Mouse (Mus musculus) cortical plate, adult 2 months (tissue): ENCODE measurements around the gene Sik2. TPM values are rescaled to one million over a fixed set of nuclear protein-coding genes. Genes with fewer than 3 reads are reported as not detected.

ENCODE experiments used
- H3K27ac ChIP-seq: fragments of 200-500 bp; 2 replicates; pipeline ENCODE4 v1.5.1; 2012; ENCODE audit warnings: low read length, control low read depth, inconsistent platforms; ENCODE audit not compliant: insufficient read depth
- H3K4me1 ChIP-seq: fragments of 200-500 bp; 2 replicates; pipeline ENCODE4 v1.6.1; 2011; ENCODE audit warnings: low read length; ENCODE audit not compliant: control insufficient read depth, insufficient read depth
- H3K4me3 ChIP-seq: fragments of 200-500 bp; 2 replicates; pipeline ENCODE4 v1.5.1; 2011; ENCODE audit warnings: mild to moderate bottlenecking, low read length, control low read depth; ENCODE audit not compliant: insufficient read depth
- CTCF ChIP-seq: fragments of 200-500 bp; IDR thresholded peaks from 2 replicates; pipeline ENCODE4 v1.5.1; 2011; ENCODE audit warnings: mild to moderate bottlenecking, control low read depth, low read length; ENCODE audit not compliant: insufficient read depth; ENCODE audit errors: extremely low read depth
- POLR2A ChIP-seq: fragments of 200-500 bp; IDR thresholded peaks from 2 replicates; pipeline ENCODE4 v1.6.1; 2011; ENCODE audit warnings: mild to moderate bottlenecking, low read length, control low read depth; ENCODE audit not compliant: insufficient read depth; ENCODE audit errors: extremely low read depth
- polyA plus RNA-seq: library from polyadenylated mRNA; depleted of rRNA; stranded (reverse); fragments of >200 nt; gene quantifications from 2 replicates; pipeline ENCODE4 v1.2.3, GENCODE M21; 2012

The Sik2 gene
- polyA plus RNA-seq, 1 experiment = 21.6 TPM

DNA sequence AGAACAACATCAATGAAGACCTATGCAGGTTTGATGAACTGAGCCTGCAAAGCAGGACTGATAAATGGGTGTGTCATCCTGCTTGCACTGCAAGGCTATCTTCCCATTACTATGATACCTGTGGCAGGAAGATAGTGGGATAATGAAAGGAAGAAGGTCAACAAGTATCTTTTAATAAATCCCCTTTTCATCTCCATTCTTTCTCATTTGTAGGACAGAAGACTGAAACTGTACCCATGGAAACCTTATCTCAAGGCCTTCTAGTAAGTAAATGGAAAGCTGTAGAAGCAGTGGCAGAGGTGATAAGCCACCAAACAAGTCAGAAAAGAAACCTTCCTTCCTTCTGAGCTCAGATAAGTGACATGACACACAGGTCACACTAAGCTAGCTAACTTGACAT, 84.4 kb downstream of the Sik2 start:
- H3K4me1 ChIP-seq = no peaks in the 10 kb centered on the region
- H3K27ac ChIP-seq = no peak overlapping the region
- TF ChIP-seq CTCF = no peak
- TF ChIP-seq POLR2A = no peak
- no peak overlapping the region for H3K4me3 ChIP-seq

DNA sequence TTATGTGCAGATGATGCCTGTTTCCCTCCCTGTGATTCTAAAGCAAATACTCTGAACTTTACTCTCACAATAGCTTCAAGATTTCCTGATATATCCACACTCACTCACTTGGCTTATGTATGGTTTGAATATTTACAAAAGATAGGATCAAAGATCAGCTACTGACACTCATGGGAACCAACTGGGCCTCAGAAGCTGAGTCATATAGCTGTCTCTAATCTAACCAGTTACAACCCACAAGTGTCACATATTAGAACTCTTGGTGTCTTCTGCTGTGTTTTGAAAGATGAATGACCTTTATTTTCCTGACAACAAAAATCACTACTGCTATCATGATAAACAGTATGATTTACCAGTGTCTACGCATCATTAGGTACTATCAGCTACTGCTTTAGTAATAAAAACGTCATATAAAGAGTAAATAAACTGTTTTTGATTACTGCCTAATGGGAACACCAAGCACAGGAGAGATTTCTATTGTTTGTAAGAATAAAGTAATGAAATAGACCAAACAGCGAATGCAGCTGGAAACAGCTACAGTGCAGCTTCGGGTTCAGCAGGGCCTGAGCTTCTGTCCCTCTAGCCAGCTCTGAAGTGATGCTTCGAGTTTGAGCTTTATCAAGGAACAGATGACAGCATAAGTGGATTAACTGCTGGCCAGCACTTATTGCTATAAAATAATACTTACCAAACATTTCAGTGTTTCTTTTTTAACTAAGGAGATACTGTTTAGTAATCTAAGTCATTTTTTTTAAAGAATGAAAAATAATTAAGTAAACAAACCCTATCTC, 86.3 kb downstream of the Sik2 start:
- Histone ChIP-seq H3K4me1 (no peaks in the 10 kb centered on the region), H3K4me3 (no peak overlapping the region), H3K27ac (no peak overlapping the region)
- no peak for TF ChIP-seq POLR2A
- TF ChIP-seq CTCF = no peak

DNA sequence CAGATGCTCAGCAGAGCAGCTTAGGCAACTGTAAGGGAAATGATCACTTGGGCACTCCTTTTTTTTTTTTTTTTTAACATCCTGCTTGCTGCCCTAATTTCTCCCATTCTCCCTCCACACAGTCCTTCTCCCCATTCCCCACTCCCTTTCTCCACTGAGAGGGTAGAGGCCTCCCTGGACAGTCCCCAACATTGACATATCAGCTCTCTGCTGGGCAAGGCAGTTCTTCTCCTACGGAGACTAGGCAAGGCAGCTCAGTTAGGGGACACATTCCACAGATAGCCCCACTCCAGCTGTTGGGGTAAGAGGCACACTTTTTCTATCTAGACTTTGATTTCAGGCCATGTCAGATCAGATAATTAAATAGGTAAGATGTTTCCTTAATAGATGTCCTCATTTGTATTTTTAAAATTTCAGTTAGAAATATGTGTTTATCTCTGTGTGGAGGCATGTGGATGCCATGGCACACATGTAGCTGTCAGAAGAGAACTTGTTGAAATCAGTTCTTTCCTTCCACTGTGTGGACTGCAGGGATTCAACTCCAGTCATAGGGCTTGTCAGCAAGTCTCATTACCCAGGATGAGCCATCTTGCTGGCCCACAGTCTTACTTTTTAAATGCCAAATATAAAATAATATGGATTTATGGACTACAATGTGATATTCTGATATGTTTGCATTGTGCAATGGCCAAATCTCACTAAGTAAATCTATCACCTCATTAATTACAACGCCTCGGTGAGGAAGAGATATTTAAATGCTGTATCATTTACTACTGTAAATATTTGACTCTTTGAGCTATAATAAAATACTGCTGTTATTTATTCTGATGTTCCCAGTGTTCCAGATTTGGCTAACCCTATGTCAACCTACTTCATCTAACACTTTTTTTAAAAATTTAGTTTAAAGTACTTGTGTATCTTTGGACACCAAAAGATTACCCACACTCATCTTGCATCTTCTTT, 87.7 kb downstream of the Sik2 start:
- peaks cover 2% of the 10 kb centered on the region; the same call in 1 of the 2 replicates for H3K4me1 ChIP-seq
- H3K4me3 ChIP-seq = no peak overlapping the region
- H3K27ac ChIP-seq = no peak overlapping the region
- TF ChIP-seq CTCF = no peak
- TF ChIP-seq POLR2A = no peak

DNA sequence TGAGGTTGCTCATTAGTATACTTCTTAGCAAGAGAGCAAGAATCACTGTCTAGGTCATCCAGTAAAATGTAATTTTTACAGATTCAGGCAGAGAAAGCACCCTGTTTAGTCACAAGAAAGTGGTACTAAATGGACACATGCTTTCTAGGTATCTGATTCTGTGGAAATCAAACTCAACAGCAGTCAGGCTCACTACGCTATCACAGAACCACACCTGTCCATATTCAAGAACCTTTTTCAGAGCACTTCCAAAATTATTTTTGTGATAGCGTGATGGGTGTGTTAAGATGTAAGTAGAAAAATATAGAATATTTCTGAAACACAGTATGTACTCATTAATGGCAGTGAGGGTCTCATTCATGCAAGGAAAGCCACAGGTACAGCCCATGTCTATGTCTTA, 89.3 kb downstream of the Sik2 start:
- Histone ChIP-seq H3K4me1 (peaks cover 2% of the 10 kb centered on the region; the same call in 1 of the 2 replicates), H3K27ac (no peak overlapping the region), H3K4me3 (no peak overlapping the region)
- TF ChIP-seq POLR2A = no peak
- no peak for TF ChIP-seq CTCF

DNA sequence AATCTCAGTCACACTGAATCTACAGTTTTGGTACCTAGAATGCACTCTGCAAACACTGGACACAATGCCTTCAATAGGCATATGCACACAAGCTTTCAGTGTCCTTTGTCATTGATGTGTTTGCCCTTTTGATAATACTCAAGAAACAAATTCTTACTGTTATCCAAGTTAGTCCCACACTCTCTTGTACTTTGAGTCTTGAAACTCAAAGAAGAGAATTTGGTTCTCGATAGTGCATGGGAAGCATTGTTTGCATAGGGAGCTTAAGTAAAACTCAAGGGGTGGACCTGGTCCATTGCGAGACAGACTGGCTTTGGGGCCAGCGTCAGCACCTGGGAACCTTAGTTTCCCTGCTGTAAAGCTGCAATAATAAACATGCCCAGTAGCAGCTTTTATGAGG, 90.7 kb downstream of the Sik2 start:
- H3K4me1 ChIP-seq = peaks cover 2% of the 10 kb centered on the region; the same call in 1 of the 2 replicates
- H3K27ac ChIP-seq = no peak overlapping the region
- TF ChIP-seq CTCF (no peak), POLR2A (no peak)
- no peak overlapping the region for H3K4me3 ChIP-seq

DNA sequence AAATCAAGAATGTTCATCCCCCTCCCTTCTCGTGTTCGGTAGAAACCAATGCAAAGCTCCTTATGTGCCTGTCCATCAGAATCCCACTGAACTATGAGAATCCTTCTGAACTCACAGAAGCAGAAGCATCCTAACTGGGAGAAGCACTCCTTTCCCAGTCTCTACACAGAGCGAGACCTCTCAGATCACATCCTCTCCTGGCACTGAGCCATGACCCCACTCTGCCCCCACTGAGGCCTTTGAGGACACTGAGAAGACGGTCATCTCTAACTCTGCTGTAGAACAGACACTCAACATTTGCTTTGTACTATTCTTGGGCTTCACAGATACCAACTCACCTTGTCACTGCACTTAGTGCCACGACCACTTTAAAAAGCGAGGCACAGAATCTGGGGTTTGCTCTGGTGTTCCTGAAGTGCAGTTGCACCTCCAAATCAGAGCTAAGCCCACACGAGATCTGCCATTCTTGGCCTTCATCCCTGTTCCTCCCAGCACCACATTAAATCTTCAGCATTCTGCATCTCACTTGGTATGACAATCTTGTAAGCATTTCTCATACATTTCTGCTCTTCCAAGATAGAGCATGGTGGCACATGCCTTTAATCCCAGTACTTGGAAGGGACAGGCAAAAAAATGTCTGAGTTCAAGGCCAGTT, 96.9 kb downstream of the Sik2 start:
- peaks cover 4% of the 10 kb centered on the region; the same call in 1 of the 2 replicates for H3K4me1 ChIP-seq
- H3K4me3 ChIP-seq = no peak overlapping the region
- TF ChIP-seq POLR2A (no peak), CTCF (no peak)
- no peak overlapping the region for H3K27ac ChIP-seq

DNA sequence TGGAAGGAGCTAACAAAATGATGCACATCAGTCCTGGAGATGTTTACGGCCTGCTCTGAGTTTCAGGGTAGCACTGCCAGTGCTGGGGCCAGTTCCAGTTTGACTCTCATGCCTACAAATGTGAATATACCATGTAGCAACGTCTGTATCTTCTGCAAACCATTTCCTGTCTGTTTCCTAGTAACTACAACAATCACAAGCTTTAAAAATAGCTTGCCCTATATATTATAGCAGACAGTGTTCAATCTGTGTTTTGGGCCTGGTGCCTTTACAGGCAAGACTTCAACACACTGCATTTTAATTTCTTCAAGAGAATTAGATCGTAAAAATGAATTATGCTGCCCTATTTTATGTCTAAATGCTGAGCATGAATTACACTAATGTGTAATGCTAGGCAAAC, 103.6 kb downstream of the Sik2 start:
- Histone ChIP-seq H3K4me3 (no peak overlapping the region), H3K4me1 (peaks cover 8% of the 10 kb centered on the region), H3K27ac (no peak overlapping the region)
- no peak for TF ChIP-seq POLR2A
- TF ChIP-seq CTCF = no peak

DNA sequence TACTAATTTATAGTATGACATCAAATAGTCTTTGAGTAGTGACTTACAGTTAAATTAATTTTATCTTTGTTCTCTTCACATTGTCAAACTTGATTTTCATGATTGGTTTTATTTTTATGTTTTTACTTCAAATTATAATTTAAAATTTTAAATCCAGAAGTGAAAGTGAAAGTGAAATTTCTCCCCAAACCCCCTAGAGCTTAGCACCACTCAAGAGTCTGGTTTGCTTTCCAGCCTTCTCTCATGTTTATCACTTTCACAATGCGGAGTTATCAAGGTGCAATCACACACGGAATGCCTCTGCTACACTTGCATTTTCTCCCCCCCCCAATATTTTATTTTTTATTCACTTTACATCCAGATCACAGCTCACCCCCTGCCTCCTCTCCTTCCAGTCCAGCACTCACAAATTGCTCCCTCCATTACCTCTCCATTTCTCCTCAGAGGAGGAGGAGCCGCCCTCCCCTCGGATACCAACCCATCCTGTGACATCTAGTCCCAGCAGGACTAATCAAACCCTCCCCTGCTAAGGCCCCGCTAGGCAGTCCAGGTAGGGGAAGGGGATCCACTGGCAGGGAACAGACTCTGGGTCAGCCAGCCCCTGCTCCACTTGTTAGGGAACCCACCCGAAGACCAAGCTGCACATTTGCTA, 104.6 kb downstream of the Sik2 start:
- Histone ChIP-seq H3K4me3 (no peak overlapping the region), H3K27ac (no peak overlapping the region), H3K4me1 (peaks cover 10% of the 10 kb centered on the region)
- TF ChIP-seq POLR2A = no peak
- no peak for TF ChIP-seq CTCF

DNA sequence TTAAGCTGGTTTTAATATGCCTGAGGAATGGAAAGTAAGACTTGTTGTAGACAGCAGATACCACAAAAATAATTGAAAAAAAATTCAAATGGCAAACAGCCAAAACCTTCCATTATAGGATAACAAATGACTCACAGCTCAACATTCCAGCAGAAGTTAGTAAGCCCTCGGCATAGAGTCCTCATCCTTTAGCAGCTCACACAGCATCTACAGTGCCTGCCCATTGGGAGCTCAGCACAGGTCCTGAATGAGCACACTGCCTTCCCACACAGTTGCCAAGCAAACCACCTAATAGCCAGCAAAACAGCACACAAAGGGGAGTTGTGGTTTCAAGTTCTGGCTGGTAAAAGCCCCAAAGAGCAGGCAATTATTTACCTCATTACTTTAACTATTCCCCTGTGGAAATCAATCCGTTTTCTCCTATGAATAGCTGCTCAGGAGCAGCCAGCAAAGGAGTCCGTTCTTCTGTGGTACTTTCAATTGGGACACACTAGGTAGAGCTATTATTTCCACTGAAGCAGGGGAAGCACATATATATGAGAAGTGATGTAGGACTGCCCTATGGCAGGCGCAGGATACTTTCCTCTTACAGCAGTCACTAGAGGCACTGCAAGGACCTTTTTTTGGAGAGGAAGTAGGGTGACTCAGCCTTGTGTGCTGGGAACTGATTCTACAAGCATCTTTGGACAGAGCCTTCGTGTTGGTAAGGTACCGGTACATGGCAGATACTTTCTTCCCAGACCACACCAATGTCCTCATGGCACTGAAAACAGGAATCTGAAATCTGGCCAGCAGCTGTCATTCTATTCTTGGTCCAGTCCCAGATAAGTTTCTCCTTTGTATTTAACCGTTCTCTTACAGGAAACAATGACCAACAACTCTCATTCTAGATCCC, 108.6 kb downstream of the Sik2 start:
- Histone ChIP-seq H3K27ac (no peak overlapping the region), H3K4me1 (peaks cover 4% of the 10 kb centered on the region), H3K4me3 (no peak overlapping the region)
- TF ChIP-seq POLR2A (no peak), CTCF (no peak)
